Mouse (Mus musculus): Measurements from ENCODE around the gene Adar. TPM values are rescaled to one million over a fixed set of nuclear protein-coding genes. Genes with fewer than 3 reads are reported as not detected.
A peak's percentile ranks its signal among the peaks of the same experiment; 100 is the strongest.

Adar gene
- polyA plus RNA-seq, 1 experiment, result 10.1 TPM

DNA sequence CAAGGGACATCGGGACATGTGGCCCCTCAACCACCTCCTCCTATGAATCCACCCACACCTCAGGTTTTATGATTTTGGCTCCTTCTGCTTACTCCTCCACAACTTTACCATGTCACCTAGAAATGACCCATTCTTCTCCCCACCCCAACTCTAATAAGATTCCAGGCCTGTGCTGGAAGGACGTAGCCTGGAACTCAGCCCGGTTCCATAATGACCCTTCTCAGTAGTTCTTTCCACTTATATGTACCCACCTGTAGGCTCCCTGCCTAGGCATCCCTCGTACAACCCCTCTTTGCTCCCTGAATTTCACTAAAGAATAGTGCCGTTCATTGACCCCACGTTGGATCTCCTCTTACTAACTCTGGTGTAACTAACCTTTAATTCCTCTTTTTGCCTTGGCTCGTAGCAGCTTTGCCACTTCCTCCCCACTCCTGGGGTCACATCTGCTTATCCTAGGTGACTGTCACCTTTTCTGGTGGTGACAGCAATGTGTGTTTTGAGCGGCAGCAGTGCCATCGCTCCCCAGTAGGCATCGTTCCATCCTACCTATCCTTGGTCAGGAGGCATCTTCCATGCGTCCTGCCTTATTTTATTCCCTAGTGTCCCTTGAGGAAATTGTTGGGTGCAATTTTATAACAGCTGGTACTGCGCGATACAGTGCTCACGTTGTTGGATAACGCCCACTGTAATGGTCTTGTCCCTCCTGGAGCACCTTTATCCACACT, 59.6 kb downstream of the Adar start:
- peak overlapping the region; percentile 91 for H3ac ChIP-seq (ENCODE audit: control insufficient read depth, insufficient read length, low read depth)
- H3K27me3 ChIP-seq (ENCODE audit: control insufficient read depth, insufficient read depth, insufficient read length), result no peaks in the 10 kb centered on the region
- peaks cover 31% of the 10 kb centered on the region for H3K79me2 ChIP-seq (ENCODE audit: control insufficient read depth, insufficient read depth)
- peaks cover 39% of the 10 kb centered on the region for H3K36me3 ChIP-seq (ENCODE audit: control insufficient read depth, insufficient read depth)
- TF ChIP-seq FOSL1 (IDR thresholded peaks at IDR 0.05; ENCODE audit: insufficient read depth, low read length, poor library complexity, severe bottlenecking) (no peak), CEBPB (IDR thresholded peaks at IDR 0.05; ENCODE audit: low read depth) (no peak)
- peak overlapping the region; percentile 86 for H3K4me3 ChIP-seq (ENCODE audit: insufficient read depth, poor library complexity, severe bottlenecking)
- peaks cover 20% of the 10 kb centered on the region for H3K79me3 ChIP-seq (ENCODE audit: low read depth)

DNA sequence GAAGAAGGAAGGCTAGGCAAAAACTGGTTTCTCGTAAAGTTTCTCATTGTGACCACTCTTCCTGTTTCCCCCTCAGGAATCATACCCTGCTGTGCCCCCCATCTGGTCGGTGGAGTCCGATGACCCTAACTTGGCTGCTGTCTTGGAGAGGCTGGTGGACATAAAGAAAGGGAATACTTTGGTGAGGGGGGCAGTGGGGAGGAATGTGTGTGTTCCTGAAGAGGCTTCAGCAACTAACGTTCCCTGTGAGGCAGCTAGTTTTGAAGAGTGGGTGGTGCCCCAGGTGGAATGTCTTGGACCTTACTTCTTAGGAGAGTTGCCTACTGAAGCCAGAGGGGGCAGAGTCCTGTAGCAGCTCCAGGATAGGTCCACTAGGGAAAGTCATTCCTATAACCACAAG, 61.2 kb downstream of the Adar start:
- Histone ChIP-seq H3K27me3 (ENCODE audit: control insufficient read depth, insufficient read depth, insufficient read length) (no peaks in the 10 kb centered on the region), H3K79me2 (ENCODE audit: control insufficient read depth, insufficient read depth) (peaks cover 31% of the 10 kb centered on the region), H3ac (ENCODE audit: control insufficient read depth, insufficient read length, low read depth) (no peak overlapping the region), H3K36me3 (ENCODE audit: control insufficient read depth, insufficient read depth) (peaks cover 55% of the 10 kb centered on the region), H3K79me3 (ENCODE audit: low read depth) (peaks cover 20% of the 10 kb centered on the region), H3K4me3 (ENCODE audit: insufficient read depth, poor library complexity, severe bottlenecking) (no peak overlapping the region)
- TF ChIP-seq MAX (IDR thresholded peaks at IDR 0.05), result no peak
- TF ChIP-seq MYOG (IDR thresholded peaks at IDR 0.05; ENCODE audit: control insufficient read depth, extremely low read depth, insufficient read length), result no peak
- no peak for TF ChIP-seq MYOD1 (IDR thresholded peaks at IDR 0.05; ENCODE audit: control insufficient read depth, insufficient read length, low read depth)
- TF ChIP-seq CEBPB (IDR thresholded peaks at IDR 0.05; ENCODE audit: low read depth), result no peak
- no peak for TF ChIP-seq CTCF (IDR thresholded peaks at IDR 0.05; ENCODE audit: control insufficient read depth, insufficient read depth, insufficient read length)
- TF ChIP-seq FOSL1 (IDR thresholded peaks at IDR 0.05; ENCODE audit: insufficient read depth, low read length, poor library complexity, severe bottlenecking), result no peak
- TF ChIP-seq USF1 (IDR thresholded peaks at IDR 0.05; ENCODE audit: low read depth), result no peak

DNA sequence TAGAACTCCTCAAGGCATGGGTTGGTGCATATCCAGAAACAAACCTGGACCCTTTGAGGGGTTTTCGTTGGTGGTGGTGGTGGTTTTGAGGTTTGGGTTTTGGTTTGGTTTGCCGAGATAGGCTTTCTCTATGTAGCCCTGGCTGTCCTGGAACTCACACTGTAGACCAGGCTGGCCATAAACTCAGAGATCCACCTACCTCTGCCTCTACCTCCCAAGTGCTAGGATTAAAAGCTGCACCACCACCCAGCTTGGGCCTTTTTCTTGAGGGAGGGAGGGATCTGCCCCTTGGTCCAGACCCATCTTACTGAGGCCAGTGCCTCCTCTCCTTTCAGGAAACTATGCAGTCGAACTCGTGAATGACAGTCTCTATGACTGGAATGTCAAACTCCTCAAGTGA, 65.3 kb downstream of the Adar start:
- no peak overlapping the region for H3ac ChIP-seq (ENCODE audit: control insufficient read depth, insufficient read length, low read depth)
- no peak for TF ChIP-seq MYOG (IDR thresholded peaks at IDR 0.05; ENCODE audit: control insufficient read depth, extremely low read depth, insufficient read length)
- TF ChIP-seq MAX (IDR thresholded peaks at IDR 0.05), result no peak
- no peak for TF ChIP-seq CTCF (IDR thresholded peaks at IDR 0.05; ENCODE audit: control insufficient read depth, insufficient read depth, insufficient read length)
- TF ChIP-seq FOSL1 (IDR thresholded peaks at IDR 0.05; ENCODE audit: insufficient read depth, low read length, poor library complexity, severe bottlenecking), result no peak

DNA sequence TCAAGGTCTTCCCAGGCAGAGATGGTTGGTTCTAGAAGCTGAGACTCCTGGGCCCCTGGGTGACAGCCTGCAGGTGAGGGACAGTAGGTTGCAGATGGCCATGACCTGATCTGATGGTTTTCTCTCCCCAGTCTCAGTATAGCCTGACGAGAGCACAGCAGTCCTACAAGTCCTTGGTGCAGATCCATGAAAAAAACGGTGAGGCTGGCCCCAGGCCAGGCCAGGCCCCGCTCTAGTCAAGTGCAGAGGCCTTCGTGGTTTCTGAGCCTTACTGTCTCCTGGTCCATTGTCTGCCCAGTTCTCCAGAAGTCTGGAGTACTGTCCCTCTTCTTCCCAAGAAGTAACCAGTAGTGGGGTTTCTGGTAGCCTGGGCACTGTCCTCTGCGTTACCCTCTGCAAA, 66.8 kb downstream of the Adar start:
- H3K79me2 ChIP-seq (ENCODE audit: control insufficient read depth, insufficient read depth), result no peaks in the 10 kb centered on the region
- H3K79me3 ChIP-seq (ENCODE audit: low read depth), result no peaks in the 10 kb centered on the region
- H3ac ChIP-seq (ENCODE audit: control insufficient read depth, insufficient read length, low read depth), result no peak overlapping the region
- no peaks in the 10 kb centered on the region for H3K27me3 ChIP-seq (ENCODE audit: control insufficient read depth, insufficient read depth, insufficient read length)
- TF ChIP-seq CTCF (IDR thresholded peaks at IDR 0.05; ENCODE audit: control insufficient read depth, insufficient read depth, insufficient read length) (no peak), USF1 (IDR thresholded peaks at IDR 0.05; ENCODE audit: low read depth) (no peak), MYOD1 (IDR thresholded peaks at IDR 0.05; ENCODE audit: control insufficient read depth, insufficient read length, low read depth) (no peak), CEBPB (IDR thresholded peaks at IDR 0.05; ENCODE audit: low read depth) (no peak), FOSL1 (IDR thresholded peaks at IDR 0.05; ENCODE audit: insufficient read depth, low read length, poor library complexity, severe bottlenecking) (no peak), MAX (IDR thresholded peaks at IDR 0.05) (no peak), MYOG (IDR thresholded peaks at IDR 0.05; ENCODE audit: control insufficient read depth, extremely low read depth, insufficient read length) (no peak)
- no peak overlapping the region for H3K4me3 ChIP-seq (ENCODE audit: insufficient read depth, poor library complexity, severe bottlenecking)
- H3K36me3 ChIP-seq (ENCODE audit: control insufficient read depth, insufficient read depth), result peaks cover 65% of the 10 kb centered on the region

More for the DNA sequence above, 65.3 kb downstream of the Adar start:
- Histone ChIP-seq H3K4me3 (ENCODE audit: insufficient read depth, poor library complexity, severe bottlenecking) (no peak overlapping the region), H3K36me3 (ENCODE audit: control insufficient read depth, insufficient read depth) (peaks cover 79% of the 10 kb centered on the region), H3K27me3 (ENCODE audit: control insufficient read depth, insufficient read depth, insufficient read length) (no peaks in the 10 kb centered on the region), H3K79me3 (ENCODE audit: low read depth) (peaks cover 8% of the 10 kb centered on the region), H3K79me2 (ENCODE audit: control insufficient read depth, insufficient read depth) (peaks cover 15% of the 10 kb centered on the region)

DNA sequence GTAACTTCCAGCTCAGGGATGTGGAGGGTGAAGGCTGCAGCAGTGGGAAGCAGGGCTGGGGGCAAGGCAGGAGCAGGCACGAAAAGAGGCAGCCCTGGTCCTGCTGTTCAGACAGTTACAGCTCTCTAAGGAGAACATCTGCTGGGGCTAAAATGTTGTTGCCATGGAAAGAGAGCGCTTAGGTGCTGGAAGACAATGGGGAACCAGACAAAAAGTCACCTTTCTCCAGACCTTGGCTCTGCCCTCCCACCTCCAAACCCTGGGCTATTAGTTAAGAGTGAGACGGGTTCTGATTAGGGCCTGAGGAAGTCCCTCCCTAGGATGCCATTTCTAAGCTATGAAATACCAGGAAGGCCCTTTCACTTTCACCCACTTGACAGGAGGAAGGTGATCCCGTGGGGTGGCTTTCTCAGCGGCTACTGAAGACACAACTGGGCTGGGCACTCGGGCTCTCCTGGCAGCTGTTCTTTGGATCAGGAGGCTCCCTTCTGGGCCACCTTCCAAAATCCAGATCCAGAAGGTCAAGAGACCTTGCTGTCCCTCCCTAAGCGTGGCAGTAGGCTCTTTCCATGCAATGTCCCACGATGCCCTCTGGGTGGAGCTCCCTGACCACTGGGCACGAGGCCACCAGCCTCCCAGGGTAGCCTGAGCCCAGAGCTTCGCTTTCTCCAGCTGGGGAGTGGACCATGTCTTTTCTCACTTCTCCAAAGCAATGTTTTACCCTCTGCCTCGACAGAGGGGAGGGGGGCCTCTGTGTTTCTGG, 70.3 kb downstream of the Adar start:
- Histone ChIP-seq H3K36me3 (ENCODE audit: control insufficient read depth, insufficient read depth) (peaks cover 32% of the 10 kb centered on the region), H3K79me3 (ENCODE audit: low read depth) (no peaks in the 10 kb centered on the region), H3ac (ENCODE audit: control insufficient read depth, insufficient read length, low read depth) (no peak overlapping the region), H3K79me2 (ENCODE audit: control insufficient read depth, insufficient read depth) (no peaks in the 10 kb centered on the region), H3K4me3 (ENCODE audit: insufficient read depth, poor library complexity, severe bottlenecking) (no peak overlapping the region), H3K27me3 (ENCODE audit: control insufficient read depth, insufficient read depth, insufficient read length) (no peaks in the 10 kb centered on the region)
- TF ChIP-seq MYOG (IDR thresholded peaks at IDR 0.05; ENCODE audit: control insufficient read depth, extremely low read depth, insufficient read length) (no peak), CEBPB (IDR thresholded peaks at IDR 0.05; ENCODE audit: low read depth) (no peak), MAX (IDR thresholded peaks at IDR 0.05) (peak; percentile 41), FOSL1 (IDR thresholded peaks at IDR 0.05; ENCODE audit: insufficient read depth, low read length, poor library complexity, severe bottlenecking) (no peak), USF1 (IDR thresholded peaks at IDR 0.05; ENCODE audit: low read depth) (no peak), MYOD1 (IDR thresholded peaks at IDR 0.05; ENCODE audit: control insufficient read depth, insufficient read length, low read depth) (no peak), CTCF (IDR thresholded peaks at IDR 0.05; ENCODE audit: control insufficient read depth, insufficient read depth, insufficient read length) (peak; percentile 93)

Measured in C2C12 (cell line).